ENCODE assay signal across 26 mouse cellular contexts in genomic region chr2:43568406-43568805, GRCm38 (mm10). TPM values are rescaled to one million over a fixed set of nuclear protein-coding genes. Genes with fewer than 3 reads are reported as not detected.
DNase-seq lines count a peak whose midpoint lies in the region; ATAC-seq and TF ChIP-seq lines count a peak whose summit lies in the region.
"Had no signal": no experiment of that assay in that cellular context is flagged by ENCODE, and none has a peak within 500 bp of the region (broad histone marks: within the 10 kb centered on the region; RNA-seq: fewer than 3 reads in every experiment).

No protein-coding gene starts in this region.

- H3K27ac ChIP-seq in intestine, embryonic 15.5 days, result no peak overlapping the region
- H3K27ac ChIP-seq in intestine, postnatal 0 days (ENCODE audit: low read depth, low read length), result no peak overlapping the region
- H3K27ac ChIP-seq in midbrain, postnatal 0 days (ENCODE audit: low read depth, low read length), result no peak overlapping the region
- H3K27ac ChIP-seq: embryonic facial prominence, embryonic 13.5 days; embryonic facial prominence, embryonic 15.5 days; forebrain, embryonic 10.5 days; forebrain, embryonic 12.5 days had no signal

- H3K9me3 ChIP-seq in intestine, embryonic 15.5 days, result no peaks in the 10 kb centered on the region
- no peaks in the 10 kb centered on the region for H3K9me3 ChIP-seq in intestine, postnatal 0 days (ENCODE audit: control insufficient read depth)
- no peaks in the 10 kb centered on the region for H3K9me3 ChIP-seq in midbrain, postnatal 0 days (ENCODE audit: low read length)
- H3K9me3 ChIP-seq: embryonic facial prominence, embryonic 13.5 days; embryonic facial prominence, embryonic 15.5 days; forebrain, embryonic 10.5 days; forebrain, embryonic 12.5 days; G1E had no signal

- H3K4me2 ChIP-seq in intestine, embryonic 15.5 days (replicated peaks), result no peak overlapping the region
- no peak overlapping the region for H3K4me2 ChIP-seq in intestine, postnatal 0 days (replicated peaks; ENCODE audit: low read depth)
- no peak overlapping the region for H3K4me2 ChIP-seq in midbrain, postnatal 0 days (ENCODE audit: low read depth, low read length, poor library complexity, severe bottlenecking)
- H3K4me2 ChIP-seq: embryonic facial prominence, embryonic 13.5 days; embryonic facial prominence, embryonic 15.5 days; forebrain, embryonic 12.5 days had no signal

- H3K27me3 ChIP-seq in intestine, embryonic 15.5 days (replicated peaks), result no peaks in the 10 kb centered on the region
- no peaks in the 10 kb centered on the region for H3K27me3 ChIP-seq in intestine, postnatal 0 days (replicated peaks; ENCODE audit: control insufficient read depth, insufficient read depth, low read length)
- H3K27me3 ChIP-seq in midbrain, postnatal 0 days (ENCODE audit: insufficient read depth, low read length), result no peaks in the 10 kb centered on the region
- H3K27me3 ChIP-seq: embryonic facial prominence, embryonic 13.5 days; embryonic facial prominence, embryonic 15.5 days; forebrain, embryonic 12.5 days had no signal

- intact Hi-C loops in heart, postnatal 25 days (cut with DNase I), result no loop called here

- H3K36me3 ChIP-seq in intestine, embryonic 15.5 days, result no peaks in the 10 kb centered on the region
- no peaks in the 10 kb centered on the region for H3K36me3 ChIP-seq in intestine, postnatal 0 days (ENCODE audit: control insufficient read depth, insufficient read depth)
- H3K36me3 ChIP-seq in midbrain, postnatal 0 days (ENCODE audit: insufficient read depth, low read length), result no peaks in the 10 kb centered on the region
- H3K36me3 ChIP-seq: embryonic facial prominence, embryonic 13.5 days; embryonic facial prominence, embryonic 15.5 days; forebrain, embryonic 10.5 days; forebrain, embryonic 12.5 days; G1E had no signal

- H3K4me1 ChIP-seq in intestine, embryonic 15.5 days (replicated peaks), result no peaks in the 10 kb centered on the region
- H3K4me1 ChIP-seq in intestine, postnatal 0 days (replicated peaks; ENCODE audit: control insufficient read depth, insufficient read depth, low read length), result no peaks in the 10 kb centered on the region
- H3K4me1 ChIP-seq in midbrain, postnatal 0 days (ENCODE audit: insufficient read depth, low read length), result no peaks in the 10 kb centered on the region
- H3K4me1 ChIP-seq: embryonic facial prominence, embryonic 13.5 days; embryonic facial prominence, embryonic 15.5 days; forebrain, embryonic 10.5 days; forebrain, embryonic 12.5 days had no signal

- H3K4me3 ChIP-seq in intestine, embryonic 15.5 days (replicated peaks), result no peak overlapping the region
- no peak overlapping the region for H3K4me3 ChIP-seq in intestine, postnatal 0 days (ENCODE audit: low read depth, low read length)
- H3K4me3 ChIP-seq in midbrain, postnatal 0 days (ENCODE audit: low read depth, low read length), result no peak overlapping the region
- H3K4me3 ChIP-seq: embryonic facial prominence, embryonic 13.5 days; embryonic facial prominence, embryonic 15.5 days; erythroblast, embryonic 14.5 days; forebrain, embryonic 10.5 days; forebrain, embryonic 12.5 days had no signal

- no peak overlapping the region for H3K9ac ChIP-seq in intestine, embryonic 15.5 days
- no peak overlapping the region for H3K9ac ChIP-seq in intestine, postnatal 0 days (ENCODE audit: low read depth, low read length)
- no peak overlapping the region for H3K9ac ChIP-seq in midbrain, postnatal 0 days (replicated peaks; ENCODE audit: low read length, poor library complexity, severe bottlenecking)
- H3K9ac ChIP-seq: embryonic facial prominence, embryonic 13.5 days; embryonic facial prominence, embryonic 15.5 days; forebrain, embryonic 12.5 days had no signal

- 70% methylated on average over 1 of the region's 1 CpGs for WGBS in intestine, embryonic 15.5 days
- 56% methylated on average over 1 of the region's 1 CpGs for WGBS in intestine, postnatal 0 days
- WGBS in midbrain, postnatal 0 days, result 78% methylated on average over 1 of the region's 1 CpGs

- ATAC-seq in intestine, embryonic 15.5 days, result peak; percentile 78
- ATAC-seq in intestine, postnatal 0 days, result no peak
- ATAC-seq in activated CD4-positive, CD25-positive, alpha-beta regulatory T cell, adult 4 months, result peak; percentile 28
- no peak for ATAC-seq in midbrain, postnatal 0 days (ENCODE audit: low FRiP score)
- ATAC-seq: forebrain, embryonic 14.5 days; forebrain, embryonic 16.5 days had no signal

- TF ChIP-seq CTCF in intestine, postnatal 0 days (IDR thresholded peaks at IDR 0.05; ENCODE audit: low read depth), result no peak
- no peak for TF ChIP-seq CTCF in midbrain, postnatal 0 days (IDR thresholded peaks at IDR 0.05)

- peak; percentile 3 for DNase-seq in Muller cell, postnatal 12 days (ENCODE audit: inconsistent ontology term)
- DNase-seq in kidney, postnatal 10 days, result no peak
- DNase-seq in heart, postnatal 25 days (ENCODE audit: low spot score), result no peak
- no peak for DNase-seq in midbrain, postnatal 0 days (ENCODE audit: low spot score)
- DNase-seq: adrenal gland, adult 2 months; adrenal gland, postnatal 10 days; adrenal gland, postnatal 25 days; cerebellum, adult 11 months; cerebellum, adult 18-20 months; cerebellum, adult 8-10 months; cerebellum, adult 9-11 months; cerebellum, postnatal 14 days; cerebellum, postnatal 36 days; embryo, embryonic 11 days had no signal

RNA-seq across cellular contexts. Expression of gene Kynu, which starts 13.3 kb away (rescaled TPM):
- 5.6 and 5.7 TPM in 2 replicates for polyA plus RNA-seq in intestine, embryonic 15.5 days (2015; fragmentation: Nextera tagmentation; extraction: Ambion mirVana)
- polyA plus RNA-seq in intestine, postnatal 0 days (2015; fragmentation: Nextera tagmentation; extraction: Ambion mirVana), result 1.6 and 2.4 TPM in 2 replicates
- polyA plus RNA-seq in activated CD4-positive, CD25-positive, alpha-beta regulatory T cell, adult 4 months (2017; shearing (Covaris generic)), result under 1 TPM; 0.32 to 0.73 TPM
- total RNA-seq in heart, postnatal 25 days (2021), result not detected
- total RNA-seq in midbrain, postnatal 0 days (2014; rRNA removed), result not detected in 2 replicates
- polyA plus RNA-seq in midbrain, postnatal 0 days (2015; fragmentation: Nextera tagmentation; extraction: Ambion mirVana), result 0.11 and 0.16 TPM in 2 replicates
- total RNA-seq: adrenal gland, postnatal 25 days had no signal
- polyA plus RNA-seq: adrenal gland, adult 2 months; C2C12; erythroblast, embryonic 14.5 days; G1E had no signal

Comparison
In these comparisons a context has a peak if more than half of its experiments do, and no peak if none do; other contexts are left out.
1. ATAC-seq: peak in intestine, embryonic 15.5 days (single experiment) and activated CD4-positive, CD25-positive, alpha-beta regulatory T cell, adult 4 months (single experiment); none in intestine, postnatal 0 days (single experiment) and midbrain, postnatal 0 days (single experiment).